Mouse (Mus musculus) E14TG2a.4 (cell line): ENCODE data around the gene Cggbp1.
A peak's percentile ranks its signal among the peaks of the same experiment; 100 is the strongest.

Experiments
- H3K27me3 ChIP-seq: 2 replicates; pipeline ENCODE4 v1.6.1; 2014; ENCODE audit warnings: low read length, control low read depth; ENCODE audit not compliant: insufficient read depth
- H3K36me3 ChIP-seq: 2 replicates; pipeline ENCODE4 v1.6.1; 2014; ENCODE audit warnings: low read length, control low read depth; ENCODE audit not compliant: insufficient read depth
- H3K4me1 ChIP-seq: replicated peaks from 2 replicates; pipeline ENCODE4 v1.6.1; 2014; ENCODE audit warnings: low read depth, low read length, control low read depth
- H3K4me3 ChIP-seq: replicated peaks from 2 replicates; pipeline ENCODE4 v1.5.1; 2014; ENCODE audit warnings: mild to moderate bottlenecking, low read length
- H3K9me3 ChIP-seq: 2 replicates; pipeline ENCODE4 v1.6.1; 2014; ENCODE audit warnings: low read length, control low read depth
- CTCF ChIP-seq: conservative IDR thresholded peaks from 2 replicates; pipeline ENCODE4 v1.5.1; 2014; ENCODE audit warnings: low read length
- NANOG ChIP-seq: IDR thresholded peaks from 2 replicates; pipeline ENCODE4 v1.6.1; 2014; ENCODE audit warnings: borderline replicate concordance, low read length, mixed read lengths
- POU5F1 ChIP-seq: IDR thresholded peaks from 2 replicates; pipeline ENCODE4 v1.6.1; 2014; ENCODE audit warnings: low read length, borderline replicate concordance

Gene Cggbp1

GRCm38 (mm10) chr16:64851563-64852362 lies at the start of gene Cggbp1, which contains the start of gene Zfp654:
Gene Cggbp1 (plus strand): TSS chr16:64851996.
Gene Zfp654 (minus strand): TSS chr16:64851652.
- peaks cover 38% of the 10 kb centered on the region for H3K36me3 ChIP-seq
- no peaks in the 10 kb centered on the region for H3K9me3 ChIP-seq
- H3K4me1 ChIP-seq: peaks cover 51% of the 10 kb centered on the region
- peak within 1 kb of the TSS; percentile 99 for H3K4me3 ChIP-seq
- no peaks in the 10 kb centered on the region for H3K27me3 ChIP-seq
- TF ChIP-seq CTCF: no peak
- no peak for TF ChIP-seq NANOG
- no peak for TF ChIP-seq POU5F1

- TF ChIP-seq NANOG: no peak
- TF ChIP-seq POU5F1: no peak
- Histone ChIP-seq H3K27me3 (no peaks in the 10 kb centered on the region), H3K4me3 (no peak overlapping the region), H3K4me1 (peaks cover 26% of the 10 kb centered on the region), H3K9me3 (no peaks in the 10 kb centered on the region), H3K36me3 (peaks cover 6% of the 10 kb centered on the region; the same call in 1 of the 2 replicates)
These were observed 48.8 kb upstream of the Cggbp1 start for GRCm38 (mm10) chr16:64803041-64803440.

- TF ChIP-seq CTCF (no peak), POU5F1 (no peak), NANOG (no peak)
- H3K4me1 ChIP-seq: no peaks in the 10 kb centered on the region
- no peaks in the 10 kb centered on the region for H3K27me3 ChIP-seq
These were observed 34.6 kb upstream of the Cggbp1 start for GRCm38 (mm10) chr16:64817094-64817765.

GRCm38 (mm10) chr16:64823890-64824289 lies 27.9 kb upstream of the Cggbp1 start:
- TF ChIP-seq POU5F1: no peak
- TF ChIP-seq NANOG: no peak
- no peak for TF ChIP-seq CTCF
- no peak overlapping the region for H3K4me3 ChIP-seq
- no peaks in the 10 kb centered on the region for H3K4me1 ChIP-seq
- peaks cover 14% of the 10 kb centered on the region for H3K36me3 ChIP-seq
- H3K27me3 ChIP-seq: no peaks in the 10 kb centered on the region
- H3K9me3 ChIP-seq: no peaks in the 10 kb centered on the region

More at GRCm38 (mm10) chr16:64817094-64817765, 34.6 kb upstream of the Cggbp1 start:
- Histone ChIP-seq H3K9me3 (no peaks in the 10 kb centered on the region), H3K36me3 (peaks cover 16% of the 10 kb centered on the region), H3K4me3 (no peak overlapping the region)

- no peaks in the 10 kb centered on the region for H3K4me1 ChIP-seq
- H3K36me3 ChIP-seq: peaks cover 14% of the 10 kb centered on the region
- H3K9me3 ChIP-seq: no peaks in the 10 kb centered on the region
- no peak overlapping the region for H3K4me3 ChIP-seq
- no peaks in the 10 kb centered on the region for H3K27me3 ChIP-seq
- TF ChIP-seq POU5F1: no peak
- no peak for TF ChIP-seq CTCF
- TF ChIP-seq NANOG: no peak
These were observed 27.3 kb upstream of the Cggbp1 start for GRCm38 (mm10) chr16:64824474-64824873.

- Histone ChIP-seq H3K9me3 (no peaks in the 10 kb centered on the region), H3K36me3 (peaks cover 9% of the 10 kb centered on the region), H3K4me3 (no peak overlapping the region), H3K27me3 (no peaks in the 10 kb centered on the region), H3K4me1 (peaks cover 8% of the 10 kb centered on the region)
- TF ChIP-seq NANOG (no peak), POU5F1 (no peak), CTCF (no peak)
These were observed 21.5 kb upstream of the Cggbp1 start for GRCm38 (mm10) chr16:64830291-64830690.

GRCm38 (mm10) chr16:64835996-64836545 lies 15.7 kb upstream of the Cggbp1 start:
- no peak overlapping the region for H3K4me3 ChIP-seq
- H3K36me3 ChIP-seq: no peaks in the 10 kb centered on the region
- H3K27me3 ChIP-seq: no peaks in the 10 kb centered on the region
- H3K9me3 ChIP-seq: no peaks in the 10 kb centered on the region
- TF ChIP-seq NANOG (no peak), CTCF (no peak)
- peaks cover 16% of the 10 kb centered on the region for H3K4me1 ChIP-seq

- TF ChIP-seq NANOG (no peak), CTCF (no peak), POU5F1 (no peak)
- Histone ChIP-seq H3K4me3 (no peak overlapping the region), H3K9me3 (no peaks in the 10 kb centered on the region), H3K4me1 (peaks cover 16% of the 10 kb centered on the region), H3K27me3 (no peaks in the 10 kb centered on the region), H3K36me3 (no peaks in the 10 kb centered on the region)
These were observed 15.1 kb upstream of the Cggbp1 start for GRCm38 (mm10) chr16:64836709-64837108.
